Mouse (Mus musculus): ENCODE measurements at regions not wholly inside any gene's neighbourhood (a gene's known extent, or its start where the extent isn't known, plus 50 kb on each side); places are given as distances from the start of the nearest gene placed in this dataset.

- no peaks in the 10 kb centered on the region for H3K36me3 ChIP-seq (ENCODE audit: insufficient read depth, low read length)
- TF ChIP-seq NANOG (IDR thresholded peaks at IDR 0.05; ENCODE audit: borderline replicate concordance, low read length) = no peak
- no peaks in the 10 kb centered on the region for H3K9me3 ChIP-seq (ENCODE audit: low read length)
Measured at GRCm38 (mm10) chr2:105612051-105612664, 56.5 kb upstream of the Pax6 start.

DNA sequence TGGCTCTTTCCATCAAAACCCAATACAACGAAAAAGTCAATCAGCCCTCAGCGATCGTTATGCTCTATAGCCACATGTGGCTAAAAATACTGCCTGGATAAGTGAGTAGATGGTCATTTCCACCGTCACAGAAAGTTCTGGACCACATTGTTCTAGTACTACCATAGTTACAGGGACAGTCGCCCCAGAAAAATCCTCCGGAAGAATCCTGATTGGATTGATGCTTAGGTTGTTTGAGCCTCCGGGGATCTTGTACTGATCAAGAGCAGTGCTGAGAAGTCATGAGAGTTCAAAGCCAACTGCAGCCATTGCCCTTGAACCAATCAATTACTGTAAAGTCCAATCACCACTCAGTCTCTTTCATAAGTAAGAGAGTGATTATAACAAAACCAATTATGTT lies 56.0 kb upstream of the Pax6 start:
- Histone ChIP-seq H3K27me3 (ENCODE audit: insufficient read depth, low read length) (peaks cover 46% of the 10 kb centered on the region), H3K9me3 (ENCODE audit: low read length) (no peaks in the 10 kb centered on the region), H3K4me1 (replicated peaks; ENCODE audit: low read depth, low read length) (peaks cover 69% of the 10 kb centered on the region), H3K4me3 (replicated peaks; ENCODE audit: low read length) (peak overlapping the region; percentile 35), H3K36me3 (ENCODE audit: insufficient read depth, low read length) (no peaks in the 10 kb centered on the region)
- no peak for TF ChIP-seq NANOG (IDR thresholded peaks at IDR 0.05; ENCODE audit: borderline replicate concordance, low read length)
- no peak for TF ChIP-seq CTCF (conservative IDR thresholded peaks at IDR 0.05; ENCODE audit: low read length)
- TF ChIP-seq POU5F1 (IDR thresholded peaks at IDR 0.05; ENCODE audit: borderline replicate concordance, low read length) = no peak

More at GRCm38 (mm10) chr2:105612051-105612664, 56.5 kb upstream of the Pax6 start:
- H3K27me3 ChIP-seq (ENCODE audit: insufficient read depth, low read length) = peaks cover 49% of the 10 kb centered on the region
- H3K4me1 ChIP-seq (replicated peaks; ENCODE audit: low read depth, low read length) = peaks cover 69% of the 10 kb centered on the region
- peak overlapping the region; percentile 35 for H3K4me3 ChIP-seq (replicated peaks; ENCODE audit: low read length)

DNA sequence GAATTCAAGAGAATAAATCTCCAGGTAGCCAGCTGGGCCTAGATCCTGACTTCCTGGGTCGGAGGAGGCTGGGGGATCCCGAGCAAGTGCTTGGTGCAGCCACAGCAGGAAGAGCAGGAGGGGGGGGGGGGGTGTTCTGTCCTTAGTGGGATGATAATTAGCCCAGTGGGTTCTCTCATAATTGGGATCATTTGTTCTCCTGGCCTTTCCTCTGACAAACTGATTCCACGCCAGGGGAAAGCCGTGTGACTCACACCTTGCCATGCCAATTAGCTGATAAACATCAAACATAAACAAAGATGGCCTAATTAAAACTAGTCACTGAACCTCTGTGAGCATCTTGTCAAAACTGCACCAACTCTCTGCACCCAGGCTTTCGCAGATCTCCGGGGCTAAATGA lies 55.5 kb upstream of the Pax6 start:
- H3K4me1 ChIP-seq (replicated peaks; ENCODE audit: low read depth, low read length) = peaks cover 65% of the 10 kb centered on the region
- H3K36me3 ChIP-seq (ENCODE audit: insufficient read depth, low read length) = no peaks in the 10 kb centered on the region
- no peak overlapping the region for H3K4me3 ChIP-seq (replicated peaks; ENCODE audit: low read length)
- H3K9me3 ChIP-seq (ENCODE audit: low read length) = no peaks in the 10 kb centered on the region
- no peak for TF ChIP-seq POU5F1 (IDR thresholded peaks at IDR 0.05; ENCODE audit: borderline replicate concordance, low read length)
- TF ChIP-seq CTCF (conservative IDR thresholded peaks at IDR 0.05; ENCODE audit: low read length) = no peak
- TF ChIP-seq NANOG (IDR thresholded peaks at IDR 0.05; ENCODE audit: borderline replicate concordance, low read length) = no peak
- peaks cover 46% of the 10 kb centered on the region for H3K27me3 ChIP-seq (ENCODE audit: insufficient read depth, low read length)

GRCm38 (mm10) chr2:105615891-105616733 lies 52.6 kb upstream of the Pax6 start:
- H3K4me1 ChIP-seq (replicated peaks; ENCODE audit: low read depth, low read length) = peaks cover 43% of the 10 kb centered on the region
- H3K9me3 ChIP-seq (ENCODE audit: low read length) = no peaks in the 10 kb centered on the region
- TF ChIP-seq NANOG (IDR thresholded peaks at IDR 0.05; ENCODE audit: borderline replicate concordance, low read length) (no peak), CTCF (conservative IDR thresholded peaks at IDR 0.05; ENCODE audit: low read length) (peak; percentile 31), POU5F1 (IDR thresholded peaks at IDR 0.05; ENCODE audit: borderline replicate concordance, low read length) (peak; percentile 85; the same call in 1 of the 2 replicates)
- peaks cover 36% of the 10 kb centered on the region for H3K27me3 ChIP-seq (ENCODE audit: insufficient read depth, low read length)
- H3K36me3 ChIP-seq (ENCODE audit: insufficient read depth, low read length) = no peaks in the 10 kb centered on the region
- H3K4me3 ChIP-seq (replicated peaks; ENCODE audit: low read length) = peak overlapping the region; percentile 45

All from E14TG2a.4 (cell line).